In genomic region chr6:99335174-99335830, GRCm38 (mm10) we compare ENCODE assay signal across 11 mouse cellular contexts.
DNase-seq lines count a peak whose midpoint lies in the region; ATAC-seq and TF ChIP-seq lines count a peak whose summit lies in the region.
"Had no signal": no experiment of that assay in that cellular context is flagged by ENCODE, and none has a peak within 500 bp of the region (broad histone marks: within the 10 kb centered on the region; RNA-seq: fewer than 3 reads in every experiment).

No protein-coding gene starts in this region.

- ATAC-seq in kidney, embryonic 14.5 days (ENCODE audit: low FRiP score, low TSS enrichment), result no peak
- peak; percentile 91 for ATAC-seq in megakaryocyte, adult 5-6 weeks (ENCODE audit: poor library complexity, severe bottlenecking)
- ATAC-seq: forebrain, embryonic 16.5 days had no signal

- H3K27ac ChIP-seq in kidney, embryonic 14.5 days (ENCODE audit: low read depth, low read length), result no peak overlapping the region
- peak overlapping the region; percentile 47 for H3K27ac ChIP-seq in brown adipose tissue, adult 24 weeks (replicated peaks; ENCODE audit: low read depth, low read length)
- no peak overlapping the region for H3K27ac ChIP-seq in cerebellum, adult 2 months (ENCODE audit: insufficient read depth, low read length)
- H3K27ac ChIP-seq: embryonic facial prominence, embryonic 13.5 days; limb, embryonic 15.5 days had no signal

- 46% methylated on average over 13 of the region's 13 CpGs for WGBS in kidney, embryonic 14.5 days
- WGBS in cerebellum, adult 2 months, result 85% methylated on average over 13 of the region's 13 CpGs

- no peak overlapping the region for H3K4me2 ChIP-seq in kidney, embryonic 14.5 days (replicated peaks; ENCODE audit: low read depth, low read length)
- H3K4me2 ChIP-seq: embryonic facial prominence, embryonic 13.5 days; limb, embryonic 15.5 days had no signal

- H3K4me3 ChIP-seq in kidney, embryonic 14.5 days (ENCODE audit: low read length), result no peak overlapping the region
- no peak overlapping the region for H3K4me3 ChIP-seq in brown adipose tissue, adult 24 weeks (ENCODE audit: insufficient read depth, low read depth, low read length)
- no peak overlapping the region for H3K4me3 ChIP-seq in cerebellum, adult 2 months (replicated peaks; ENCODE audit: insufficient read depth, low read depth, low read length)
- H3K4me3 ChIP-seq: embryonic facial prominence, embryonic 13.5 days; limb, embryonic 15.5 days had no signal

- no peak overlapping the region for H3K9ac ChIP-seq in kidney, embryonic 14.5 days (ENCODE audit: low read depth, low read length)
- H3K9ac ChIP-seq: embryonic facial prominence, embryonic 13.5 days; limb, embryonic 15.5 days had no signal

- peak; percentile 19 for DNase-seq in kidney, adult 11 months
- peak; percentile 22 to 25 for DNase-seq in kidney, adult 8-10 months
- no peak for DNase-seq in frontal cortex, postnatal 14 days (ENCODE audit: low spot score in 2 of 2)
- DNase-seq in cerebellum, adult 2 months, result no peak
- DNase-seq: cerebellum, adult 18-20 months had no signal

- no peak for TF ChIP-seq CTCF in cerebellum, adult 2 months (IDR thresholded peaks at IDR 0.05; ENCODE audit: borderline replicate concordance, insufficient read depth, low read depth, low read length)

- no peaks in the 10 kb centered on the region for H3K36me3 ChIP-seq in kidney, embryonic 14.5 days (ENCODE audit: control insufficient read depth, insufficient read depth, low read length)
- H3K36me3 ChIP-seq: embryonic facial prominence, embryonic 13.5 days; limb, embryonic 15.5 days had no signal

- H3K27me3 ChIP-seq in kidney, embryonic 14.5 days (ENCODE audit: control insufficient read depth, insufficient read depth, low read length), result no peaks in the 10 kb centered on the region; the same call in 1 of the 2 replicates
- no peaks in the 10 kb centered on the region for H3K27me3 ChIP-seq in cerebellum, adult 2 months (ENCODE audit: control insufficient read depth, insufficient read depth, low read length)
- H3K27me3 ChIP-seq: limb, embryonic 15.5 days had no signal

- H3K4me1 ChIP-seq in kidney, embryonic 14.5 days (ENCODE audit: control insufficient read depth, insufficient read depth, low read length), result peaks cover 9% of the 10 kb centered on the region
- peaks cover 25% of the 10 kb centered on the region for H3K4me1 ChIP-seq in brown adipose tissue, adult 24 weeks (ENCODE audit: control insufficient read depth, insufficient read depth, insufficient read length, low read length)
- no peaks in the 10 kb centered on the region for H3K4me1 ChIP-seq in cerebellum, adult 2 months (ENCODE audit: control insufficient read depth, insufficient read depth, low read length)

- TF ChIP-seq POLR2A in cerebellum, adult 2 months (IDR thresholded peaks at IDR 0.05; ENCODE audit: borderline replicate concordance, insufficient read depth, low read length), result no peak

- H3K9me3 ChIP-seq in kidney, embryonic 14.5 days (ENCODE audit: control insufficient read depth, low read length), result no peaks in the 10 kb centered on the region
- H3K9me3 ChIP-seq: embryonic facial prominence, embryonic 13.5 days; limb, embryonic 15.5 days had no signal

Comparison
In these comparisons a context has a peak if more than half of its experiments do, and no peak if none do; other contexts are left out.
1. DNase-seq: peak in kidney, adult 11 months (single experiment) and kidney, adult 8-10 months (2 of 2); none in frontal cortex, postnatal 14 days (0 of 2) and cerebellum, adult 2 months (0 of 2).